Mouse (Mus musculus): Measurements from ENCODE around the gene Mafg. TPM values are rescaled to one million over a fixed set of nuclear protein-coding genes. Genes with fewer than 3 reads are reported as not detected.
A peak's percentile ranks its signal among the peaks of the same experiment; 100 is the strongest.

Gene Mafg
- polyA plus RNA-seq, 1 experiment from 2014 or later = 20.2 TPM

DNA sequence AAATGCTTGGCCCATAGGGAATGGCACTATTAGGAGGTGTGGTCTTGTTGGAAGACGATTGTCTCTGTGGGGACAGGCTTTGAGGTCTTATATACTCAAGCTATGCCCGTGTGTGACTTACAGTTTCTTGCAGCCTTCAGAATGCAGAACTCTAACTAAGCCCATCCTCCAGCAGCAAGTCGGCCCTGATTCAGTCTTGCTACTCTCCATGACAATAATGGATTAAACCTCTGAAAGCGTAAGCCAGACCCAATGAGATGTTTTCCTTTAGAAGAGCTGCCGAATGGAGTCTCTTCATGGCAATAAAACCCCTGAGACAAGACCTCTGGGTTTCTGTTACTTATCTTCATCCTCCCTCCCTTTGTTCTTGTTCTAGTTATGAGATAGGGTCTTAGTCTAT is 1.4 kb upstream of the Mafg start:
- Histone ChIP-seq H3K9ac (ENCODE audit: low read depth, low read length) (no peak overlapping the region), H3K27me3 (ENCODE audit: control insufficient read depth, insufficient read depth, low read length) (no peaks in the 10 kb centered on the region), H3K36me3 (ENCODE audit: control insufficient read depth, insufficient read depth, low read length) (no peaks in the 10 kb centered on the region), H3K9me3 (replicated peaks; ENCODE audit: control insufficient read depth, low read length) (no peaks in the 10 kb centered on the region), H3K4me2 (no peak overlapping the region), H3K4me3 (ENCODE audit: low read depth, low read length) (no peak overlapping the region), H3K4me1 (ENCODE audit: control insufficient read depth, insufficient read depth, low read length) (peaks cover 28% of the 10 kb centered on the region), H3K27ac (ENCODE audit: low read depth, low read length) (no peak overlapping the region)
- ATAC-seq (replicated peaks; ENCODE audit: insufficient number of reproducible peaks, low FRiP score, low TSS enrichment) = no peak
- 79% methylated on average over 5 of the region's 5 CpGs for WGBS (ENCODE audit: insufficient replicate concordance)

GRCm38 (mm10) chr11:120632559-120633519 is 561 bp downstream of the Mafg start:
- no peaks in the 10 kb centered on the region for H3K27me3 ChIP-seq (ENCODE audit: control insufficient read depth, insufficient read depth, low read length)
- peak overlapping the region; percentile 92 for H3K4me3 ChIP-seq (ENCODE audit: low read depth, low read length)
- WGBS (ENCODE audit: insufficient replicate concordance) = under 1% methylated on average over 90 of the region's 116 CpGs
- H3K4me1 ChIP-seq (ENCODE audit: control insufficient read depth, insufficient read depth, low read length) = peaks cover 36% of the 10 kb centered on the region
- H3K27ac ChIP-seq (ENCODE audit: low read depth, low read length) = peak overlapping the region; percentile 94
- H3K36me3 ChIP-seq (ENCODE audit: control insufficient read depth, insufficient read depth, low read length) = peaks cover 9% of the 10 kb centered on the region; the same call in 1 of the 2 replicates
- H3K9ac ChIP-seq (ENCODE audit: low read depth, low read length) = peak overlapping the region; percentile 90
- H3K9me3 ChIP-seq (replicated peaks; ENCODE audit: control insufficient read depth, low read length) = no peaks in the 10 kb centered on the region
- ATAC-seq (replicated peaks; ENCODE audit: insufficient number of reproducible peaks, low FRiP score, low TSS enrichment) = peak; percentile 81
- peak overlapping the region; percentile 91 for H3K4me2 ChIP-seq

DNA sequence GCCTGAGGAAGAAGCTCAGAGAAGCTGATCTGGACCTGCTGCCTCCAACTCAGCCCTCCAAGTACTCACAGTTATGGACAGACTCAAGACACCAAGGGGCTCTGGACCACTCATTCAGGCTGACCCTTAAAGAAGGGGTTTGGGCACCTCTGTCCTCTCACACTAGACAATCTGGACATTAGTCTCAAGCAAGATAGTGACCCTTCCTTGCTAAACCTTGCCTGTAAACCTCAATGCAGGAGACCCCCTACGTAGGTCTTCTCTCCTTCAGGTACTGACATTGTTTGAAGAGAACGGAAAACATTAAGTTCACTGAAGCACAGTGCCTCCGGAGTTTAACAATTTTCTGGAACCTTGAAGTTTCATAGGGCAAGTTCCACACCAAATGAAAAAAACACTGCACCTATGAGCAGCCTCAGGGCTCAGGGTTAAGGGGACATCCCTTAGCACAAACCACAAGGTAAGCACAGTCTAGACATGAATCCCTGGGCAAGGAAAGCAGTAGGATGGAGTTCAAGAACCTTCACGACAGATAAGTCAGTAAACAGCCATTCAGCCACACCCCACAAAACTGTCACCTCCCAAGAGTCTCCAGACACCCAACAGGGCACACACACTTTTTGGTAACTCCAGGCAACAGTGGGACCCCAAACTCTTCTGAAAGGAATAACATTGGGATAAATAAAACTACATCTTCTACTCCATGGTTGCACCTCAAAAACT is 1.5 kb downstream of the Mafg start:
- ATAC-seq (replicated peaks; ENCODE audit: insufficient number of reproducible peaks, low FRiP score, low TSS enrichment) = no peak
- Histone ChIP-seq H3K27ac (ENCODE audit: low read depth, low read length) (peak overlapping the region; percentile 94), H3K9me3 (replicated peaks; ENCODE audit: control insufficient read depth, low read length) (no peaks in the 10 kb centered on the region), H3K4me1 (ENCODE audit: control insufficient read depth, insufficient read depth, low read length) (peaks cover 36% of the 10 kb centered on the region), H3K36me3 (ENCODE audit: control insufficient read depth, insufficient read depth, low read length) (peaks cover 9% of the 10 kb centered on the region; the same call in 1 of the 2 replicates), H3K4me3 (ENCODE audit: low read depth, low read length) (peak overlapping the region; percentile 92), H3K4me2 (peak overlapping the region; percentile 91), H3K9ac (ENCODE audit: low read depth, low read length) (peak overlapping the region; percentile 90), H3K27me3 (ENCODE audit: control insufficient read depth, insufficient read depth, low read length) (no peaks in the 10 kb centered on the region)
- WGBS (ENCODE audit: insufficient replicate concordance) = 64% methylated on average over 4 of the region's 4 CpGs

- Histone ChIP-seq H3K4me1 (ENCODE audit: control insufficient read depth, insufficient read depth, low read length) (peaks cover 36% of the 10 kb centered on the region), H3K36me3 (ENCODE audit: control insufficient read depth, insufficient read depth, low read length) (peaks cover 9% of the 10 kb centered on the region; the same call in 1 of the 2 replicates), H3K9me3 (replicated peaks; ENCODE audit: control insufficient read depth, low read length) (no peaks in the 10 kb centered on the region), H3K27ac (ENCODE audit: low read depth, low read length) (peak overlapping the region; percentile 83), H3K27me3 (ENCODE audit: control insufficient read depth, insufficient read depth, low read length) (no peaks in the 10 kb centered on the region), H3K9ac (ENCODE audit: low read depth, low read length) (peak overlapping the region; percentile 69), H3K4me2 (peak overlapping the region; percentile 91), H3K4me3 (ENCODE audit: low read depth, low read length) (peak overlapping the region; percentile 92)
- 28% methylated on average over 7 of the region's 7 CpGs for WGBS (ENCODE audit: insufficient replicate concordance)
- no peak for ATAC-seq (replicated peaks; ENCODE audit: insufficient number of reproducible peaks, low FRiP score, low TSS enrichment)
Observed at GRCm38 (mm10) chr11:120630881-120631725, 2.3 kb downstream of the Mafg start.

DNA sequence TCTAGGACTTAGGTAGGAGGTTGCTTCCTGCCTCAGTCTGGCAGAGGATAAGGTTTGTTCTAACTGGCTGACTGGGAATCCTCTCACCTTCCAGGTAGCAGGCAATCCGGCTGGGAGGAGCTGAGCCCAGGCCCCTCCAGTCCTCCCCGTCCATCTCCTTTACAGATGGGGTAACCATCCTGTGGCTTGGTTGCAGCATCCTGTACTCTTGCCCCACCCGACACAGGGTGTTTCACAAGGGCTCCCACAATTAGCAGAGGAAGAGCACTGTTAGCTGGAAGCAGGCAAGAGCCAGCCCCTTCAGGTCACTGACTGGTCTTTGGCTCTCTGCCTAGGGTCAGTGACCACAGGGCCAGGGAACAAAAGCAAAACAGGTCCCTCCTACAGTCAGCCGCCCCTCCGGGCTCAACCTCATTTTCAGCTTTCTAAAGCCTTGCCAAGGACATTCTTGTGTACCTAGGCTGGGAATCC is 3.0 kb downstream of the Mafg start:
- Histone ChIP-seq H3K4me3 (ENCODE audit: low read depth, low read length) (peak overlapping the region; percentile 92), H3K27ac (ENCODE audit: low read depth, low read length) (peak overlapping the region; percentile 83)
- WGBS (ENCODE audit: insufficient replicate concordance) = 47% methylated on average over 5 of the region's 5 CpGs

DNA sequence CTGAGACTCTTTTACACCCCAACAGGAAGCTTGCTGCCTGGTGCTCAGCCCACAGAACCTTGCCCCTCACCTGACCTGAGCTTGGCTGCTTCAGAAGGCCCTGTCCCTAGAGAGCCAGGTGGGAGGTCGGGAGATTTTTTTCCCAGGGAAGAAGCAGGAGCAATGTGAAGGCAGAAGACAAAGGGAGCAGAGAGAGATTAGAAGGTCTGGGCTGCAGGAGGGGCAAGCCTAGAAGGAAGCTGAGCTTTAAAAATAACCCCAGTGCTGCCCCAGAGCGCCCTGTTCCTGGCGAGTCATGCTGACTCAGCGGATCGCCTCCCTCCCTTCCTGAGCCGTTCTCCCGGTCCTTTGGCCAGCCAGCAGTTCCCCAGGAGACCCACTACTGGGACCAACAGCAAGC is 3.5 kb downstream of the Mafg start:
- no peaks in the 10 kb centered on the region for H3K27me3 ChIP-seq (ENCODE audit: control insufficient read depth, insufficient read depth, low read length)
- peak overlapping the region; percentile 83 for H3K27ac ChIP-seq (ENCODE audit: low read depth, low read length)
- H3K36me3 ChIP-seq (ENCODE audit: control insufficient read depth, insufficient read depth, low read length) = peaks cover 9% of the 10 kb centered on the region; the same call in 1 of the 2 replicates
- peak overlapping the region; percentile 69 for H3K9ac ChIP-seq (ENCODE audit: low read depth, low read length)
- 4% methylated on average over 7 of the region's 7 CpGs for WGBS (ENCODE audit: insufficient replicate concordance)
- peak overlapping the region; percentile 91 for H3K4me2 ChIP-seq
- H3K4me3 ChIP-seq (ENCODE audit: low read depth, low read length) = peak overlapping the region; percentile 92
- peak; percentile 42 for ATAC-seq (replicated peaks; ENCODE audit: insufficient number of reproducible peaks, low FRiP score, low TSS enrichment)
- H3K4me1 ChIP-seq (ENCODE audit: control insufficient read depth, insufficient read depth, low read length) = peaks cover 45% of the 10 kb centered on the region
- no peaks in the 10 kb centered on the region for H3K9me3 ChIP-seq (replicated peaks; ENCODE audit: control insufficient read depth, low read length)

More for the DNA sequence above, 3.0 kb downstream of the Mafg start:
- H3K27me3 ChIP-seq (ENCODE audit: control insufficient read depth, insufficient read depth, low read length) = no peaks in the 10 kb centered on the region
- H3K9ac ChIP-seq (ENCODE audit: low read depth, low read length) = peak overlapping the region; percentile 69
- H3K4me2 ChIP-seq = peak overlapping the region; percentile 91
- H3K36me3 ChIP-seq (ENCODE audit: control insufficient read depth, insufficient read depth, low read length) = peaks cover 9% of the 10 kb centered on the region; the same call in 1 of the 2 replicates
- H3K9me3 ChIP-seq (replicated peaks; ENCODE audit: control insufficient read depth, low read length) = no peaks in the 10 kb centered on the region
- ATAC-seq (replicated peaks; ENCODE audit: insufficient number of reproducible peaks, low FRiP score, low TSS enrichment) = no peak
- peaks cover 41% of the 10 kb centered on the region for H3K4me1 ChIP-seq (ENCODE audit: control insufficient read depth, insufficient read depth, low read length)

DNA sequence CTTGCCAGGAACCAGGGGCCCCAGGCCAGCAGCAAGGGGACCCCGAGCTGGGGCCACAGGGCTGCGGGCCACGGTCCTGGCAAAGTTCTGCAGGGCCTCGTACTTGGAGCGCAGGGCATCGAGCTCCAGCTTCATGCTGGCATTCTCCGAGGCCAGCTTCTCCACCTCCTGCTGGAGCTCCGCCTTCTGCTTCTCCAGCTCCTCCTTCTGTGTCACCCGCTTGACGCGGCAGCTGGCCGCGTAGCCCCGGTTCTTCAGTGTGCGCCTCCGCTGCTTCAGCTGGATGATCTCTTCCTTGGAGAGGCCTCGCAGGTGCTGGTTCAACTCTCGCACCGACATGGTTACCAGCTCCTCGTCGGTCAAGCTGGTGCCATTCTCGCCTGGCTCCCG is 4.1 kb downstream of the Mafg start:
- peaks cover 9% of the 10 kb centered on the region; the same call in 1 of the 2 replicates for H3K36me3 ChIP-seq (ENCODE audit: control insufficient read depth, insufficient read depth, low read length)
- no peaks in the 10 kb centered on the region for H3K27me3 ChIP-seq (ENCODE audit: control insufficient read depth, insufficient read depth, low read length)
- H3K4me3 ChIP-seq (ENCODE audit: low read depth, low read length) = peak overlapping the region; percentile 92; the same call in 1 of the 2 replicates
- peak overlapping the region; percentile 91 for H3K4me2 ChIP-seq
- no peaks in the 10 kb centered on the region for H3K9me3 ChIP-seq (replicated peaks; ENCODE audit: control insufficient read depth, low read length)
- peaks cover 47% of the 10 kb centered on the region for H3K4me1 ChIP-seq (ENCODE audit: control insufficient read depth, insufficient read depth, low read length)
- no peak overlapping the region for H3K9ac ChIP-seq (ENCODE audit: low read depth, low read length)
- 74% methylated on average over 23 of the region's 23 CpGs for WGBS (ENCODE audit: insufficient replicate concordance)
- peak overlapping the region; percentile 83 for H3K27ac ChIP-seq (ENCODE audit: low read depth, low read length)
- ATAC-seq (replicated peaks; ENCODE audit: insufficient number of reproducible peaks, low FRiP score, low TSS enrichment) = no peak
